Mouse (Mus musculus): ENCODE measurements at regions not wholly inside any gene's neighbourhood (a gene's known extent, or its start where the extent isn't known, plus 50 kb on each side); places are given as distances from the start of the nearest gene placed in this dataset.

GRCm38 (mm10) chrX:42332906-42333305 lies 156.6 kb upstream of the Tex13c2 start:
- Histone ChIP-seq H3K27ac (ENCODE audit: poor library complexity, severe bottlenecking) (peak overlapping the region; percentile 38; the same call in 1 of the 2 replicates), H3K4me2 (no peak overlapping the region), H3K9me3 (replicated peaks) (no peaks in the 10 kb centered on the region), H3K36me3 (no peaks in the 10 kb centered on the region), H3K4me1 (replicated peaks) (no peaks in the 10 kb centered on the region), H3K9ac (no peak overlapping the region), H3K4me3 (no peak overlapping the region), H3K27me3 (replicated peaks) (no peaks in the 10 kb centered on the region)
- WGBS = 57% methylated on average over 7 of the region's 7 CpGs
- no peak for ATAC-seq (ENCODE audit: insufficient number of reproducible peaks, low FRiP score)

- Histone ChIP-seq H3K4me3 (no peak overlapping the region), H3K4me2 (no peak overlapping the region), H3K9me3 (replicated peaks) (no peaks in the 10 kb centered on the region), H3K9ac (no peak overlapping the region), H3K27me3 (replicated peaks) (no peaks in the 10 kb centered on the region), H3K36me3 (no peaks in the 10 kb centered on the region), H3K27ac (ENCODE audit: poor library complexity, severe bottlenecking) (peak overlapping the region; percentile 68), H3K4me1 (replicated peaks) (no peaks in the 10 kb centered on the region)
- ATAC-seq (ENCODE audit: insufficient number of reproducible peaks, low FRiP score) = no peak
- whole genome bisulfite sequencing = 36% methylated on average over 4 of the region's 4 CpGs
Observed at GRCm38 (mm10) chrX:42333631-42334030, 155.9 kb upstream of the Tex13c2 start.

DNA sequence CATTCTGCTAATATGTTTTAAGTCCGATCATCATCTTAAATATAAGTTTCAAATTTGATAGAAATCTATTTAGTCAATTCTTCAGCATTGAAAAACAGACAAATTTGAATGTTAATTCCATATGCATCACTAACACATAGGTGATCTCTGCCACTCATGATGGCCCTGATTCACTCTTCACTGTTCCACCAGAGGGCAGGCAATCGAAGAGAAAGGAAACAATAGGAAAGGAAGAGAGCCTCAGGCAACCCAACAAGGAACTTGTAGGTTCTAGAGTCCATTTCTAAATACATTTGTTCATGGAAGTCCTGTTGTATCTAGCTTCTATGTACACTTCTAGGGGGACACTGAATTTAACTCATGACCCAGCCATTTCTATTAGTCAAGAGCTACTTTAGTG lies 154.7 kb upstream of the Tex13c2 start:
- H3K27me3 ChIP-seq (replicated peaks) = no peaks in the 10 kb centered on the region
- no peak overlapping the region for H3K27ac ChIP-seq (ENCODE audit: poor library complexity, severe bottlenecking)
- no peak overlapping the region for H3K4me3 ChIP-seq
- 71% methylated on average over 2 of the region's 2 CpGs for WGBS
- H3K9me3 ChIP-seq (replicated peaks) = no peaks in the 10 kb centered on the region
- H3K4me2 ChIP-seq = no peak overlapping the region
- H3K9ac ChIP-seq = no peak overlapping the region
- no peak for ATAC-seq (ENCODE audit: insufficient number of reproducible peaks, low FRiP score)
- H3K36me3 ChIP-seq = no peaks in the 10 kb centered on the region
- no peaks in the 10 kb centered on the region for H3K4me1 ChIP-seq (replicated peaks)

DNA sequence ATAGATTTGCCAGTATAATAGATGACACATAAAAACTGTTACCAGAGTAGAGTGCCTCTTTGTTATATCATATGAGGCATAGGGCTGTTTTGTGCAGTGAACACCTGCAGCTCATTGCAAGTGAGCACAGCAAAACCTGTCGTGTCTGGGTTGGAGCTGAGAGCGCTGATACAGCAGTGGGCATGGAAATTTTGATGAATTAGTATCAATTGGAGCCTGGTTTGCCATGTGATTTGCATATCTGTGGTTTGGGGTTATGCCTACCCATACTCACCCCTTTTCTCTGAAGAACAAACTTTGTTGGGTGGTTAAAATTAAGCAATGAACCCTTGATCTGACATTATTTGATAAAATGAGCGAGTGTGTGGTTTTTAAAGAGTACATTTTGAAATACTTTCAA lies 152.7 kb upstream of the Tex13c2 start:
- Histone ChIP-seq H3K9me3 (replicated peaks) (no peaks in the 10 kb centered on the region), H3K27ac (ENCODE audit: poor library complexity, severe bottlenecking) (no peak overlapping the region), H3K36me3 (no peaks in the 10 kb centered on the region), H3K4me2 (no peak overlapping the region), H3K4me1 (replicated peaks) (no peaks in the 10 kb centered on the region), H3K27me3 (replicated peaks) (no peaks in the 10 kb centered on the region), H3K9ac (no peak overlapping the region), H3K4me3 (no peak overlapping the region)
- WGBS = 89% methylated on average over 3 of the region's 3 CpGs
- no peak for ATAC-seq (ENCODE audit: insufficient number of reproducible peaks, low FRiP score)

DNA sequence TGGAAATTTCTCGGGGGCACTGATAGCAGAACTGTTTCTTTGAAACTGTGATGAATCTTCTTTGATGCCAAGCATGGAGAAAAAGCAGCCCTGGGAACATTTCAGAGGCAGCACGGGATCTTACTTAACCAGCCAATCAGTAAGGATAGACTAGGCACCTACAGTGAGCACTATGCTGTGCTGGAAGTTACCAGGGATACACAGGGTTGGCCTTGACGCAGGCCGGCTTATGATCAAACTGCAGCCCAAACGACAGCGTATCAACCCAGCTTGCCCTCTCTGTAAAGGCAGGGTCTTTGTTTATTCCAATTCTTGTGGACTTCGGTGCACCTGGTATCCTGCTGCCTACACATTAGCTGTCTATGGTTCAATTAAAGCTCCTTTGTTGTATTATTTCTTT lies 147.1 kb upstream of the Tex13c2 start:
- ATAC-seq (ENCODE audit: insufficient number of reproducible peaks, low FRiP score) = no peak

DNA sequence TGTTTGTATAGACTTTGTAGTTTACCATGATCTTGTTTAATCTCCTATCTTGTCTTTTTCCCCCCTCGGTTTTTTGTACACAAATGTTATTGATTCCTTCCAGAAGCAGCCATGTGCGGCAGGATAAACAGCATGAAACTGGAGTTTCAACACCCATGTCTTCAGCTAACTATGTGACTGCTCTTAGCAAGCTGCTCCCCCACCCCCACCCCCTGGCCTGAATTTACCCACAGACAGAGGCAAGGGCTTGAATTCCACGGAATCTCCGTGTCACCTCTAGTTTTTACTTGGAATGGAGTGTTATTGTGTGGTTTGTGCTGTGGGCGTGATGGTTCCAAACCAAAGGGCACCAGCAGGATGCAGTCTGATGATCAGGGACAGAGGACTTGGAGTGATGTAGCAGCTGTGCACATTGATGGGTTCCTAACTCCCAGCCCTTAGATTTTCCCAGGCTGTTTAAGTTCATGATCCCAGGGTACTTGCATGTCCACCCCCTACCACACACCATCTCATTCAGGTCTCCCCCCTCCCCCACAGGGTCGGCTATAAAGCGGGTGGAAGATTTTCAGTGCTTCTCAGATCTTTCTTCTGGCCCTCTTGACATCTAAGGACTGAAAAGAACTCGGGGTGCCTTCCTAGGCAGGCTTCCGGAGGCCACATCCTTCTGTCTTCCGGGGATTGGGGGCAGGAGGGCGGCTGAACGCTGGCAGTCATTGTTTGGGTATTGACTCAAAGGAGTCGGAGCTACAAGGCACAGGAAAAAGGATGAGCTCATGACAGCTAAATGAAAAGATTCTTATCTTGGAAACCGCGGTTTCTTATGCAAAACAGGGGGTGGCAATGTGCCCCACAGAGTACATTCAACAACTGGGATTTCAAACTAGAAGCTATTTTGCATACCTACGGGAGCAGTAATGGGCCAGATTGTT lies 146.3 kb upstream of the Tex13c2 start:
- H3K4me2 ChIP-seq = peak overlapping the region; percentile 40
- H3K27ac ChIP-seq (ENCODE audit: poor library complexity, severe bottlenecking) = no peak overlapping the region
- no peaks in the 10 kb centered on the region for H3K9me3 ChIP-seq (replicated peaks)
- no peaks in the 10 kb centered on the region for H3K27me3 ChIP-seq (replicated peaks)
- ATAC-seq (ENCODE audit: insufficient number of reproducible peaks, low FRiP score) = no peak
- H3K36me3 ChIP-seq = no peaks in the 10 kb centered on the region
- H3K4me1 ChIP-seq (replicated peaks) = 0 out of 2 replicates have a peak, but pooled peaks cover 5% of the 10 kb centered on the region
- 26% methylated on average over 16 of the region's 16 CpGs for WGBS
- H3K9ac ChIP-seq = no peak overlapping the region
- H3K4me3 ChIP-seq = no peak overlapping the region

More for the DNA sequence above, 147.1 kb upstream of the Tex13c2 start:
- H3K9ac ChIP-seq = no peak overlapping the region
- H3K4me3 ChIP-seq = no peak overlapping the region
- H3K4me1 ChIP-seq (replicated peaks) = 0 out of 2 replicates have a peak, but pooled peaks cover 5% of the 10 kb centered on the region
- H3K27me3 ChIP-seq (replicated peaks) = no peaks in the 10 kb centered on the region
- H3K36me3 ChIP-seq = no peaks in the 10 kb centered on the region
- no peak overlapping the region for H3K4me2 ChIP-seq
- 53% methylated on average over 7 of the region's 7 CpGs for WGBS
- H3K27ac ChIP-seq (ENCODE audit: poor library complexity, severe bottlenecking) = no peak overlapping the region
- no peaks in the 10 kb centered on the region for H3K9me3 ChIP-seq (replicated peaks)

DNA sequence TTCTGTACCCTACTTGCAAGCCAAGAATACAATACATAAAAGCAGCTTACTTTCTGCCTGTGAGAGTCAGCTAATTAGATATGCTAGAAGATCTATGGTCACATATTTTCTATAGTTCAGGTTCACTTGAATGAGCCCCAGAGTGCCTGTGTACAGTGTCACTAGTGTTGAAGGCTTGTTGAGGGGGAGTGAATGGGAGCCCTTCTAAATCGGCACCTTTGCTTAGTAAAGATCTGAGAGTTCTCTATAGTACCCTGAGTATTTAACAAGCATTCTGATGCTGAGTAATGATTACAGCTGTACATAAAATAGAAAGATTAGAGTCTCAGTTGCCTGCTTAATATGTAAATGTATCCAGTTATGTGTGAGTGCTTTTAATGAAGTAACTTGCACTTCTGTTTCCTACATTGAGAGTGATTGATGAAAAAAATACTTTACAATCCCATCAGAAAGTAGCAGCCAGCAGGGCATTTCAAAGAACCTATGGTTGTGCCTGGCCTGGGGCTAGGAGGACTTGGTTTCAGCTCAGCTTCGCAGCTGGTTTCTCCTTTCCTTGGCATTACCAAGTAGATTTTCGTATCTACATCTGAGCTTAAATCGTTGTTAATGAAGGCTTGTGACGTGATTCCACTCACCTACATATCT lies 136.8 kb upstream of the Tex13c2 start:
- no peaks in the 10 kb centered on the region for H3K4me1 ChIP-seq (replicated peaks)
- no peaks in the 10 kb centered on the region for H3K9me3 ChIP-seq (replicated peaks)
- H3K27ac ChIP-seq (ENCODE audit: poor library complexity, severe bottlenecking) = no peak overlapping the region
- ATAC-seq (ENCODE audit: insufficient number of reproducible peaks, low FRiP score) = no peak
- no peaks in the 10 kb centered on the region for H3K27me3 ChIP-seq (replicated peaks)
- no peaks in the 10 kb centered on the region for H3K36me3 ChIP-seq
- WGBS = 65% methylated on average over 5 of the region's 5 CpGs
- H3K4me3 ChIP-seq = no peak overlapping the region
- H3K9ac ChIP-seq = no peak overlapping the region
- H3K4me2 ChIP-seq = no peak overlapping the region

DNA sequence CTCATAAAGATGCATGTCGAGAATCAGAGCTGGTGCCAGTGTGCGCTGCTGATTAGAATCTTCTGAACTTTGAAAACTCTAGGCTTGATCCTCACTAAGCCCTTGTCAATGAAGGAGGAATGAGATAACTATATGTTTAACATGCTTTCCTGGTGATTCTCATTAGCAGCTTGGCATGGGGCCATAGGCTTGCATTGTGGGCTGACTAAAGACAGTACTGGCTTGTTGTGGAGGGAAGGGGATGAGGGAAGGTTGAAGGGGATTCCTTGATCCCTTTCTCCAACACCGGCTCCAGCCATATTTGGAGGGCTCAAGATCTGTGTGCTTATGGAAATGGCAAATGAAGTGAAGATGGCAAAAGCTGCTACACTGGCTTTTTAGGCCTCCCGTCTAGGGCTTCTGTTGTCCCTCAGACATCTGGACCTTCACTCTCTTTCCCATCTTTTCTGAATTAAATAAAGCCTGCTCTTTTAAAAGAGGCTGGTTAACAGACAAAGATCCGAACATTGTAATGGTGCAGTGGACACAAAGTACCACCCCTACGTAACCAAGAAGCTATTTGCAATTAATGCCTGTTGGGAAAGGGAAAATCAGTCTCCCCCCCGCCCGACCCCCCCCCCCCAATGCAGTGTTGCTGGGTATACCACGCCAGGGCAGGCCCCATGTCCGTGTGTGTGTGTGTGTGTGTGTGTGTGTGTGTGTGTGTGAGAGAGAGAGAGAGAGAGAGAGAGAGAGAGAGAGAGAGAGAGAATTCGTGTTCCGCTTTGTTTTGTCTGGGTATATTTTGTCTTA lies 129.9 kb upstream of the Tex13c2 start:
- Histone ChIP-seq H3K27me3 (replicated peaks) (no peaks in the 10 kb centered on the region), H3K9ac (no peak overlapping the region), H3K36me3 (no peaks in the 10 kb centered on the region), H3K4me1 (replicated peaks) (no peaks in the 10 kb centered on the region), H3K9me3 (replicated peaks) (no peaks in the 10 kb centered on the region), H3K4me2 (peak overlapping the region; percentile 47), H3K27ac (ENCODE audit: poor library complexity, severe bottlenecking) (no peak overlapping the region), H3K4me3 (no peak overlapping the region)
- no peak for ATAC-seq (ENCODE audit: insufficient number of reproducible peaks, low FRiP score)
- WGBS = 38% methylated on average over 10 of the region's 12 CpGs

DNA sequence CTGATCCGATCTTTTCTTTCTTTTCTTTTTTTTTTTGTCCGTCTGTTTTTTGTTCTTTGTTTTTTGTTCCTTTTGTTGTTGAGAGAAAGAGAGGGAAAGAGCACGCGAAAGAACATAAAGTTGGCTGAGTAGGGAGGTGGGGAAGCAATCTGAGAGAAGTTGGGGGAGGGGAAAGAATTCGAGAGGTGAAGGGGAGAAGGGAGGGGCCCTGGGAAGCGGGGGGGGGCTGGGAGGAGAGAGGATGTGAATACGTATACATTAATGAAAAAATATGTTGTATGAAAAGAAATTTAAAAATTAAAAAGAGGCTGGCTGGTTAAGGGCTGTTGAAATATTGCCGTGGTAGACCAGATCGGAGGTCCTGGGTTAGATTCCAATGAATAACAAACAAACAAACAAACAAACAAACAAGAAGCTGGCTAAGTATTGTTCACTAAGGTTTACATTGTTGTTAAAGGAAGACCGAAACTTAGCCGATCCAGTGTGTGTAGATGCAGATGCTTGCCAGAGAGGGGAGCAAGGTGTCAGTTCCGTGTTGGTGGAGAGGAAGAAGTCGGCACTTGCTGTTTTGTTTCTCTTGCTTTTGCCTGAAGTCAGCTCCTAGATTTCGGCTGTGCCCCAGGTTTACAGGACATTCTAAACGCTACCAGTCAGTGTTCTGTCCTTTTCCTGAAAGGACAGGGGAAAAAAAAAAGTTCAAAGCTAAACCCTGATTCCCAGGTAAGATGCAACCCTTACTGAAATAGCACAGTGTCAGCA lies 129.1 kb upstream of the Tex13c2 start:
- no peak overlapping the region for H3K9ac ChIP-seq
- no peaks in the 10 kb centered on the region for H3K27me3 ChIP-seq (replicated peaks)
- no peaks in the 10 kb centered on the region for H3K36me3 ChIP-seq
- no peaks in the 10 kb centered on the region for H3K9me3 ChIP-seq (replicated peaks)
- H3K4me3 ChIP-seq = peak overlapping the region; percentile 37
- WGBS = 16% methylated on average over 15 of the region's 15 CpGs
- no peaks in the 10 kb centered on the region for H3K4me1 ChIP-seq (replicated peaks)
- no peak overlapping the region for H3K27ac ChIP-seq (ENCODE audit: poor library complexity, severe bottlenecking)
- ATAC-seq (ENCODE audit: insufficient number of reproducible peaks, low FRiP score) = no peak
- H3K4me2 ChIP-seq = peak overlapping the region; percentile 60

DNA sequence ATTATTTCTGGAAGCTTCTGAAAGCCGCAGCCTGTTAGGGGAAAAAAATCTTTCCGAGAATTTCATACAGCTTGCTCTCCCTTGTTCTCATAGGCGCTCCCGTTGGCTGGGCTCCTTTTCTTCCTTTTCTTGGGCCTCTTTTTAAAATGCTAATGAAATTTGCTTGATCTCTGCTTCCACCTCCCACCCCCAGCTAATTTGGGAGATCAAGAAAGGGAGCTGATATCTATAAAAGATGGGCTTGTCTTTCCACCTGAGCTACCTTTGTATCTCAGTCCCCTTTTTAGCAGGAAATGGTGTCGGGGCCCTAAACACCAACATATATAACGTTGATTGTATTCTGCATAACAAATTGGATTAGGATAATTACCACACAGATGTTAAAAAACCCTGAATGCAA lies 128.5 kb upstream of the Tex13c2 start:
- Histone ChIP-seq H3K9me3 (replicated peaks) (no peaks in the 10 kb centered on the region), H3K27me3 (replicated peaks) (no peaks in the 10 kb centered on the region), H3K9ac (no peak overlapping the region), H3K36me3 (no peaks in the 10 kb centered on the region), H3K4me1 (replicated peaks) (no peaks in the 10 kb centered on the region), H3K4me3 (peak overlapping the region; percentile 37), H3K27ac (ENCODE audit: poor library complexity, severe bottlenecking) (no peak overlapping the region), H3K4me2 (peak overlapping the region; percentile 60)
- 35% methylated on average over 6 of the region's 6 CpGs for WGBS
- no peak for ATAC-seq (ENCODE audit: insufficient number of reproducible peaks, low FRiP score)
